Mouse (Mus musculus) lung, postnatal 14 days (tissue): ENCODE measurements around the gene Asb4.

Source experiments
- DNase-seq: peaks from one replicate; pipeline ENCODE4 v3.0.0; 2021

Asb4 gene

DNA sequence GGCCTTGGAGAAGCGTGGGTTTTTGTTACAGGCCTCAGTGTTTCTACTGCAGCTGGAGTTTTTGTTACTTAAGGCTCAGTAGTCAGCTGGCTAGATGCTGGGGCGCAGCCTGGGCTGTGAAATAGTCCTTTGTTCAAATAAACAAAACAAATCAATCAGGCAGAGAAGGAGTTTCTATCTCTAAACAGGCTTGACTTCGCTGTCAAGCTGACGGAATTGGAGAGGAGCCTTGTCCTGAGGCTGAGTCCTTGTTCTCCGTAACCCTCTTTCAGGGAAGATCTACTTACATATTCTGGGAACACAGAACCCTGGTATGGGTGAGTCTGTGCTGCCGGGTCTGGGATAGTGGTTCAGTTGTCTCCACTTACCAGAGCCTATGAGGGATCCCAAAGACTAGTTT lies 64.4 kb downstream of the Asb4 start:
- no peak for DNase-seq

DNA sequence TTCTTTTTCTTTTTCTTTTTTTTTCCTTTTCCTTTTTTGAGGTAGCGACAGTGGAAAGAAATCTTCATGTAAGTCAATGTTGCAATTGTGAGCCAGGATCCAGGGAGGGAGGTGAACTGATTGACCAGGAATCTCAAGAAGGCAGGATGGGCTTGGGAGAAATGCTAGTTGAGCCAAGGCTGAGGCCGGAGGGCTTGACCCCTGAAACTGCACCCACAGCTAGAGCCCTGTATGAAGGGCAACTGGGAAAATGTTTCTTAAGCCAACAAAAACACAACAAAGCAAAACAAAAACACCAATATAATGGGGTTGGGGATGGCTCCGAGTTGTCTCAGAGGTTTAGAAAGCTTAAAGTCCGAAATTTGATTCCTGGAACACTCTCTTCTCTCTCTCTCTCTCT lies 65.2 kb downstream of the Asb4 start:
- no peak for DNase-seq

DNA sequence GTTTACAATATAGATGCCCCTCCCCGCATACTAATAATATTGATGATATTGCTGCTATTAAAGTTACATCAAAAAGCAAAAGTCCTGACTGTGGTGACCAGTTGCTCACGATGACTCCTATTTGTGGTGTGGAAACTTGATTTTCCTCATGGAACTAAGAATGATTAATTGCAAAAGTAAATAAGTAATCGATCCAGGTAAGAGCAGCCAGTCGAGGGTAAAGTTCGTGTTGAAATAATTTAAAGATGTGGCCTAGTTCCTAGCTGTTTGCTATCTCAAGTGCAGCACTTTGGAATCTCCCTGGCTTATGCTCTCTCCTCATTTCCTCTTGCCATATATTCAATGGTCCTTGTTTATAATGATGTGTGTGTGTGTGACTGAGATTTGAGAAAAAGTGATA lies 66.7 kb downstream of the Asb4 start:
- DNase-seq = no peak

DNA sequence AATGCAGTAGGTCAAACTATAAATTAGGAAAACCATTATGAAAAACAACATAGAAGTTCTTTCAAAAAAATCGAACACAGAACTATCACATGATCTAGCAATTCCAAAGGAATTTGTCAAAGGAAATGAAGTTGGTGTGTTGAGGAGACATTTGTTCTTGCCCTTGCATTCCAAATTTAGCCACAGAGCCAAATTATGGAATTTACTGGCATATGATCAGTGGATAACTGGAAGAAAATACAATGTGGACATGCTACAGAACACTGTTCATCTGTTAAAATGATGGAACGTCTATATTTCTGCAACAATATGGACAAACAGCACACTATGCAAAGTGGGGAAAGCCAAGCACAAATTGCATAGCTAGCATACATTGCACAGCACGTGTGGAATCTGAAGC lies 72.7 kb downstream of the Asb4 start:
- no peak for DNase-seq

DNA sequence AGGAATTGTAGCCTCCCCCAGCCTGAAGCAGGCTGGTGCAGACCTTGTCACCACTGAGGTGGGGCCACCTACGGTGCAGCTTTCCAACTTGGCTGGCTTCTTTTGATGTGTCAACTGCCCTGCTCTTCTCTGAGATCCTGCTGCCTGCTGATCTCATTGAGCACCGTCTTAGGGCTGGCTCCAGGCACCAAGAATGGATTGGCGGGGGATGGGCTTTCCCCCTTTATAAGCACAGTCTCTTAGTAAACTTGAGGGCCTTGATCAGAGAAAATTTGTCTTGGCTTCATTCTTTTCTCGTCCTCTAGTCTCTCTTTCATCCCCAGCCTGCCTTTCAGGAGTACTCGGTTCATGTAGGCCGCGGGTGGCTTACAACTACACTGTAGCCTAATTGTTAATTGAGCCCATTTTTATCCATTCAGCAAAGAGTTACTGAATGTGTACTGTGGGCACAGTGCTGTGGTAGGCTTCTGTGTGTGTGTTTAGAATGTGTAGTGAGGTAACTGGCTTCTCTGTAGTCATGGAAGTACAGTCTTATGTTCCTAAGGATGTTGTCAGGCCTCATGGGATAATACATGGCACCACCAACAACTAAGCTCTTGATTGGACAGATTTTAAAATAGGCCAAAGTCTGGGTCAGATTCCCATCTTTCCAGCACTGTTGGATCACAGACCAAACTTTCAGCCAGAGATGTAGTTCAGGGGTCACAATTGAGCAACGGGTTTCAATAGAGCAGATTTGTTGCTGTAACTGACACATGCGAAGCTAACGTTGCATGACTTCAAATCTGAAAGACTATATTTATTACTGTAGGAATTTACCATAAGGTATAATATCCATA lies 87.5 kb downstream of the Asb4 start:
- DNase-seq = no peak

DNA sequence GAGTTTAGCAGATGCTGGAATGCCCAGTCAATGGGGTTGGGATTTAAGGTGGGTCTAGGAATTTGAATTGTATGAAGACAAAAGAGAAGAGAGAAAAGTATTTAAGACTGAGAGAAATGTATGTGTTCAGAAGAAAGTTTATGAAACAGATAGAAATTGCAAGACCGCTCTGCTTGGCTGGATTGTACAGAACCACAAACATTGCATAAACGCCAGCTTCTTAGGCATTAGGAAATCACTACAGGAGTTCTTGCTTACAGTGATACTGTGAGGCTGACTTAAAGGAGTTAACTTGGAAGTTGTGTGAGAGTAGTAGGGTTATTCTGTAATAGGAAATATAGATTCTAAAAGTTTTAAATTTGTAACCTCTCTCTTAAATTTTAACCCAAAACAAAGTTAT lies 89.5 kb downstream of the Asb4 start:
- no peak for DNase-seq

DNA sequence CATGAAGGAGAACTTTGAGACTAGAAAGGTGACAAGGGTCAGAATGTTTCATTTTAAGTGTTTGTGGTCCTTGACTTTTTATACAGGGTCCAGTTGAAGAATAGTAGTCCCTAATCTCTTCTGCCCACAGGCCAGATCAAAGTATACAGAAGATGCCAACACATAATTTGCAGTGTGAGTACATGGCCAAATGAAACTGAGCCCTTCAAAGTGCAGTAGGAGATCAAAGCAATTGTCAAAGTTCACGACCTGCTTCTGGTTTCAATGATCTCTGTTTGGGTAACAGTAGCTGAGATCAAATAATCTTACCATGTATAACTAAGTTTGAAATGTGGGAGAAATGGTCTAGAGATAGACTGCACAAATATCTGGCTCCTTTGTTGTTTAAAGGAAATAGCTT lies 90.8 kb downstream of the Asb4 start:
- DNase-seq = no peak

DNA sequence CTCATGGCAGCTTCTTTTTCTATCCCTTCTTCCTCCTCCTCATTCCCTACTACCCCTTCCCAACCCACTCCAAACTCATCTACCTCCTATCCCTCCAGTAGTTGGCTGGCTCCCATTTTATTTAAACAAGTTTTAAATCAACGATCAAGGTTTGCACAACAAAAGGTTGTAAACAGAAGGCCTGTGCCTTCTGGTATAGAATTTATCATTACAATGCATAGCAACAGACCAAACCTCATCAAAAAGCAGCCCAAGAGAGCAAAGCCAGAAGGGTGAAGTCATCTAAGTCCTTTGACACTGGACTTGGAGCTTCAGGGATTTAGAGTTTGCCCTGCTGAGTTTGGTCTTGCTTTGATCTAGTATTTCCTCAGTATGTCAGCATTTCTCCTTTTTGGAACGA lies 97.9 kb downstream of the Asb4 start:
- no peak for DNase-seq

DNA sequence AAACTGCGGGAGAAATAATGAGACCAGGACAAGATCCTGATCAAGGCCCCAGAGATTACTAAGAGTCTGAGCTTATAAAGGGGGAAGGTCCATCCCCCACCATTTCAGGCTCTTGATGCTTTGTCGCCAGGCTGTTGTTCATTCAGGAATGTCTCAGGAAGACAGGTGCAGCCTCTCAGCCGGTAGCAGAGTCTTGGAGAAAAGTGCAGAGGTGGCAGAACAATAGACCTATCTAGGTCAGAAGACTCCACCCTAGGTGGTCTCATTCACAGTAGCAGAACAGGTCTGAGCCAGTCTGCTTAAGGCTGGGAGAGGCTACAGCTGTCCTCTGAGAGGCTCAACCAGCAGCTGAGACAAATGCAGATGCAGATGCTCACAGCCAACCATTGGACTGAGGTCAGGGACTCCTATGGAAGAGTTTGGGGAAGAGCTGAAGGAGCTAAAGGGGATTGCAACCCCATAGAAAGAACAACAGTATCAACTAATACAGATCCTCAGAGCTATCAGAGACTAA lies 99.1 kb downstream of the Asb4 start:
- DNase-seq = no peak
